Mouse (Mus musculus) C2C12 (cell line): ENCODE measurements around the gene Ilf3.

ENCODE experiments used
- CTCF ChIP-seq: IDR thresholded peaks from one replicate; pipeline ENCODE4 v1.5.1; 2011; ENCODE audit not compliant: control insufficient read depth, insufficient read depth, insufficient read length
- MAX ChIP-seq: IDR thresholded peaks from one replicate; pipeline ENCODE4 v1.6.1; 2011; ENCODE audit warnings: mild to moderate bottlenecking, control low read depth
- MYOG ChIP-seq: IDR thresholded peaks from one replicate; pipeline ENCODE4 v1.6.1; 2011; ENCODE audit not compliant: control insufficient read depth, insufficient read length; ENCODE audit errors: extremely low read depth
- USF1 ChIP-seq: IDR thresholded peaks from one replicate; pipeline ENCODE4 v1.6.1; 2011; ENCODE audit warnings: low read depth, mild to moderate bottlenecking, control low read depth, moderate library complexity

DNA sequence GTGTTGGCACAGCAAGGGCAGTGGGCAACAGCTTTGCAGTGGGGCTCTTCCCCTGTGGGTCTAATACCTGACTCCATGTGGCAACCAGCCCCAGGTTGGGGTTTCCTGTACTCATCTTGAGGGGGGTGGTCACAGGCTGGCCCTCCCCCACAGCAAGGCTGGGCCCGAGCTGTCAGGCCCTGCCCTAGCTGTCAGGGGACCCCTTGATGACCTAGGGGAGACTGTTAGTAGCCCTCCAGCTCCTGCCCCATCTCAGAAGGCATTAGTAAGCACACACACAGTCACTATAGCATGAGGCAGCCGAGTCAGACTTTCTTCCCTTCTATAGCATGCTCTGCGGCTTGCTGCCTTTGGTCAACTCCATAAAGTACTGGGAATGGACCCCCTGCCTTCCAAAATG is 28.0 kb downstream of the Ilf3 start:
- no peak for TF ChIP-seq CTCF
- TF ChIP-seq USF1 = no peak
- TF ChIP-seq MAX = no peak
- no peak for TF ChIP-seq MYOG
